30 mouse cellular contexts compared by ENCODE assay signal in genomic region chr1:119075500-119075899, GRCm38 (mm10). TPM values are rescaled to one million over a fixed set of nuclear protein-coding genes. Genes with fewer than 3 reads are reported as not detected.
DNase-seq lines count a peak whose midpoint lies in the region; ATAC-seq and TF ChIP-seq lines count a peak whose summit lies in the region.
"Had no signal": no experiment of that assay in that cellular context is flagged by ENCODE, and none has a peak within 500 bp of the region (broad histone marks: within the 10 kb centered on the region; RNA-seq: fewer than 3 reads in every experiment).

No protein-coding gene starts in this region.

- H3K36me3 ChIP-seq in kidney, embryonic 16.5 days (ENCODE audit: insufficient read depth, low read length) = no peaks in the 10 kb centered on the region
- peaks cover 4% of the 10 kb centered on the region; the same call in 1 of the 2 replicates for H3K36me3 ChIP-seq in E14TG2a.4 (ENCODE audit: insufficient read depth, low read length)
- H3K36me3 ChIP-seq: embryonic facial prominence, embryonic 10.5 days; embryonic facial prominence, embryonic 13.5 days; forebrain, embryonic 12.5 days; forebrain, embryonic 15.5 days; heart, embryonic 12.5 days; heart, embryonic 15.5 days had no signal

- WGBS in kidney, embryonic 16.5 days = 35% methylated on average over 7 of the region's 7 CpGs

- H3K9ac ChIP-seq in kidney, embryonic 16.5 days (replicated peaks; ENCODE audit: low read length) = no peak overlapping the region
- H3K9ac ChIP-seq: embryonic facial prominence, embryonic 13.5 days; forebrain, embryonic 12.5 days; forebrain, embryonic 15.5 days; heart, embryonic 12.5 days; heart, embryonic 15.5 days; hindbrain, embryonic 14.5 days had no signal

- no peak overlapping the region for H3K27ac ChIP-seq in kidney, embryonic 16.5 days (ENCODE audit: low read length)
- no peak overlapping the region for H3K27ac ChIP-seq in left cerebral cortex, adult 2 months
- H3K27ac ChIP-seq: embryonic facial prominence, embryonic 10.5 days; embryonic facial prominence, embryonic 13.5 days; forebrain, embryonic 12.5 days; forebrain, embryonic 15.5 days; heart, embryonic 15.5 days; hindbrain, embryonic 14.5 days; hindbrain, postnatal 0 days had no signal

- no peak overlapping the region for H3K4me2 ChIP-seq in kidney, embryonic 16.5 days (replicated peaks; ENCODE audit: low read depth, low read length)
- H3K4me2 ChIP-seq: embryonic facial prominence, embryonic 13.5 days; forebrain, embryonic 12.5 days; forebrain, embryonic 15.5 days; heart, embryonic 12.5 days; heart, embryonic 15.5 days; hindbrain, embryonic 14.5 days had no signal

- no peak for TF ChIP-seq CTCF in E14TG2a.4 (conservative IDR thresholded peaks at IDR 0.05; ENCODE audit: low read length)
- no peak for TF ChIP-seq CTCF in left cerebral cortex, adult 2 months (IDR thresholded peaks at IDR 0.05)

- 0 out of 2 replicates have a peak, but pooled peaks have one; percentile 16 for ATAC-seq in kidney, embryonic 16.5 days (ENCODE audit: low FRiP score, low TSS enrichment)
- ATAC-seq: forebrain, embryonic 15.5 days; hindbrain, postnatal 0 days; inflammation-experienced regulatory T-cells, adult 6 months had no signal

- H3K4me1 ChIP-seq in kidney, embryonic 16.5 days (ENCODE audit: insufficient read depth, low read length) = peaks cover 5% of the 10 kb centered on the region; the same call in 1 of the 2 replicates
- H3K4me1 ChIP-seq in E14TG2a.4 (replicated peaks; ENCODE audit: low read depth, low read length) = peaks cover 81% of the 10 kb centered on the region
- H3K4me1 ChIP-seq: forebrain, embryonic 12.5 days; forebrain, embryonic 15.5 days had no signal

- H3K9me3 ChIP-seq in kidney, embryonic 16.5 days (ENCODE audit: low read length) = no peaks in the 10 kb centered on the region
- H3K9me3 ChIP-seq in E14TG2a.4 (ENCODE audit: low read length) = no peaks in the 10 kb centered on the region
- H3K9me3 ChIP-seq: embryonic facial prominence, embryonic 10.5 days; embryonic facial prominence, embryonic 13.5 days; forebrain, embryonic 12.5 days; forebrain, embryonic 15.5 days; heart, embryonic 12.5 days; heart, embryonic 15.5 days had no signal

- peaks cover 31% of the 10 kb centered on the region for H3K27me3 ChIP-seq in kidney, embryonic 16.5 days (ENCODE audit: insufficient read depth, low read length)
- H3K27me3 ChIP-seq in E14TG2a.4 (ENCODE audit: insufficient read depth, low read length) = no peaks in the 10 kb centered on the region
- H3K27me3 ChIP-seq: CH12.LX; forebrain, embryonic 15.5 days had no signal

- DNase-seq in kidney, adult 11 months = no peak
- DNase-seq in ES-CJ7 (ENCODE audit: low read depth, low spot score) (peak; percentile 100), WW6 (ENCODE audit: low read depth, low spot score) (peak; percentile 79)
- DNase-seq in left cerebral cortex, adult 2 months (ENCODE audit: extremely low spot score in 1 of 2, low spot score in 2 of 2) = no peak
- DNase-seq in heart, postnatal 10 days = no peak
- DNase-seq: adrenal gland, adult 2 months; adrenal gland, postnatal 14 days; B cell, adult 2 months; cerebellum, adult 11-12 months; cerebellum, adult 8-10 months; cerebellum, postnatal 10 days; cerebellum, postnatal 36 days; embryo, embryonic 11 days; gastrocnemius, postnatal 25 days; heart, adult 18-20 months; heart, postnatal 14 days; heart, postnatal 4 days had no signal

- intact Hi-C loops in left cerebral cortex, adult 2 months (cut with DNase I) = no loop called here
- intact Hi-C loops in heart, postnatal 10 days (cut with DNase I) = no loop called here

- no peak overlapping the region for H3K4me3 ChIP-seq in kidney, embryonic 16.5 days (ENCODE audit: low read length)
- peak overlapping the region; percentile 71 for H3K4me3 ChIP-seq in E14TG2a.4 (replicated peaks; ENCODE audit: low read length)
- no peak overlapping the region for H3K4me3 ChIP-seq in left cerebral cortex, adult 2 months
- H3K4me3 ChIP-seq: embryonic facial prominence, embryonic 10.5 days; embryonic facial prominence, embryonic 13.5 days; erythroblast, embryonic 14.5 days; forebrain, embryonic 12.5 days; forebrain, embryonic 15.5 days; heart, embryonic 12.5 days; heart, embryonic 15.5 days had no signal

RNA-seq across cellular contexts. Expression of gene Gli2, which starts 22.1 kb away (rescaled TPM):
- polyA plus RNA-seq in kidney, embryonic 16.5 days (2015; fragmentation: Nextera tagmentation; extraction: Ambion mirVana) = 6.5 and 7.3 TPM in 2 replicates
- 1 to 10 TPM; 3.4 TPM for total RNA-seq in left cerebral cortex, adult 2 months (2021)
- total RNA-seq in heart, postnatal 10 days (2021) = 1 to 10 TPM; 3.8 to 4.2 TPM
- total RNA-seq: CH12.LX had no signal
- polyA plus RNA-seq: erythroblast, embryonic 14.5 days; inflammation-experienced regulatory T-cells, adult 6 months had no signal

Comparison
In these comparisons a context has a peak if more than half of its experiments do, and no peak if none do; other contexts are left out.
1. DNase-seq: peak in ES-CJ7 (single experiment) and WW6 (single experiment); none in kidney, adult 11 months (single experiment), left cerebral cortex, adult 2 months (0 of 2) and heart, postnatal 10 days (0 of 2).